Mouse (Mus musculus) gastrocnemius, postnatal 10 days (tissue): ENCODE results near the gene Ccdc27. TPM values are rescaled to one million over a fixed set of nuclear protein-coding genes. Genes with fewer than 3 reads are reported as not detected.

Experiments
- DNase-seq: peaks from one replicate; pipeline ENCODE4 v3.0.0; 2021; ENCODE audit warnings: mixed read lengths
- total RNA-seq, 2 experiments: library from RNA; stranded (reverse); gene quantifications; 2 replicates each; pipeline ENCODE4 v1.2.3; 2021

Gene Ccdc27
- total RNA-seq, 2 experiments from 2014 or later, result not detected

GRCm38 (mm10) chr4:154025641-154026440 is 16.6 kb downstream of the Ccdc27 start, which contains the start of gene Smim1:
Smim1 (minus strand) TSS chr4:154026230.
- DNase-seq, result peak; percentile 71

- no peak for DNase-seq
Observed at GRCm38 (mm10) chr4:154024729-154025521, 17.6 kb downstream of the Ccdc27 start.

DNA sequence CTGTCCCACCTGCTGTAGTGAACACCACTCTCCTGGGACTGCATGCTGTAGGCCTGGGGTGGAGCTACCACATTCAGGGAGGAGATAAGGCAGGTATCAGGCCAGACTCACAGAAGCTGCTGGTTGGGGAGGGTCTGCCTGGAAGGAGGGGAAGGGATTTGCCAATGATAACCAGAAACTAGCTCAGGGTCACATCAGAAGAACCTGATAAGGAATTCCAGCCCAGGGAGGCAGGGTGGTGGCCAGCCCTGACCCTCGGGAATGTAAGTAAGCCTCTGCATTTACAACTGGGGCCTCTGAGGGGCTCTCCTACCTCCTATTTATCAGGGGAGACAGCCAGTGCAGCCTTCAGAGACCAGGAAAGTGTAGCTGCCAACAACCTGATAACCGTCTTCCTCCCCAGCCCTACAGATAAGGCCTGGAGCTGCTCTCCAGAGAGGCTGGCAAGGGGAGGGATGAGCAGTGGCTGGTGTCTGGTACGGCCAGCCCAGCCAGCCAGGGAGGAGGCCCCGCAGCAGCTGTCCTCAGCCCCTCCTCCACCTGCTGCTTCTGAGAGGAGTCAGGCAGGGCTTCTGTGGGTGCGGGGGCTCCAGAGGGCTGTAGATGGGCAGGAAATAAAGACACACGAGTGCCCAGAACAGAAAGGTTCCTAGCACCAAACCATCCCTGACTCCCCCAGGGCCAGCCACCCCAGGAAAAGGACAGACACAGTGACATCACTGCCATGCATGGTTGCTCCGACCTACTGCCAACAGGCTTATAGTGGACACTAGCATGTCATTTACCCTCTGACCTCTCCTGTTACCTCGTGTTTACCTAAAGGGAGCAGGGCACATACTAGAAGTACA is 18.5 kb downstream of the Ccdc27 start:
- DNase-seq, result no peak

- DNase-seq, result no peak
Observed at GRCm38 (mm10) chr4:154022844-154023243, 19.6 kb downstream of the Ccdc27 start.

DNA sequence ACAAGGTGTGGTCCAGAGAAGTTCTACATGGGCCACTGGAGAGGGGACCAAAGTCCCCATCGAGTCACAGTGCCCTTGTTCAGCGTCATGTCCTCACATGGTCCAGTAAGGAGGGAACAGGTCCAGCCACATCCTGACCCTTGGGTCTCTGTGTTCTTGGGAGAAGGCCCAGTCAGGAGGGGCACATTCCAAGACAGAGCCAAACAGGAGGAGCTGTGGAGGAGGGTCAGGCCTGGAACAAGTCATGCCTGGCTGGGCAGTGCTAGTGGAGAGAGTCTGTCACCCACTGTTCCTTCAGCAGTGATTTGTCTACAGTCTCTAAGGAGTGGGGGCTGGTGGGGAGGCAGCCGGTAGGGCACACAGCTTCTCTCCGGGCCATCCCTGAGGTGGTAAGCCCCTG is 20.1 kb downstream of the Ccdc27 start:
- no peak for DNase-seq

DNA sequence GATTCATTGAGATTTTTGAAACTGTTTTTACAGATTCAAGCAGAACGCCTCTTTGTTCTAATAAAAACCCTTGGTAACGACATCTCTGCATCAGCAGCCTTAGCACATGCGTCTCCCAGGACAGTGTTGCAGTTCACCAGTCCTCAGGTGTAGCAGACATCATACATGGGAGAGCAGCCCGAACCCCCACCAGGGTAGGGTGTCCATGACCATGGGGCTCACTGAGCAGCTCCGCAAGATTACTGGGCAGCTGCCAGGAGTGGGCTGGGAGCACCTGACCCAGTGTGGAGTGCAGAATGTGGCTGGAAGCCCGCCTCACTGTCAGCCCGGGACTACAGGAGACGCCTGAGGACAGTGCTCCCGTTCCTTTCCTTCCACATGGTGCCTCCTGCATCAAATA is 21.0 kb downstream of the Ccdc27 start:
- DNase-seq, result no peak

DNA sequence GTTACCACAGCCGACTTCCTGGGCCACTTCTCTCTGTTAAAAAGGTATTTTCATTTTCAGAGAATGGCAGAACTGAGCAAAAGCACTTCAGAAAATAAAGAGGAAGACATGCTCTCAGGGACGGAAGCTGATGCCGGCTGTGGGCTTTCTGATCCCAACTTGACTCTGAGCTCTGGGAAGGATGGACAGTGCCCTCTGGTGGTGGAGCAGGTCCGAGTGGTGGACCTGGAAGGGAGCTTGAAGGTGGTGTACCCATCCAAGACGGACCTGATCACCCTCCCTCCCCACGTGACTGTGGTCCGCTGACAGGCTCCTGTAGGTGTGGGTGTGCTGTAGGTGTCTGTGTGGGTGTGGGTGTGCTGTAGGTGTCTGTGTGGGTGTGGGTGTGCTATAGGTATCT is 22.9 kb downstream of the Ccdc27 start:
- peak; percentile 52 for DNase-seq

GRCm38 (mm10) chr4:154015476-154015875 is 27.0 kb downstream of the Ccdc27 start:
- peak; percentile 40 for DNase-seq

- DNase-seq, result no peak
Observed at GRCm38 (mm10) chr4:154012132-154012882, 30.2 kb downstream of the Ccdc27 start.

DNA sequence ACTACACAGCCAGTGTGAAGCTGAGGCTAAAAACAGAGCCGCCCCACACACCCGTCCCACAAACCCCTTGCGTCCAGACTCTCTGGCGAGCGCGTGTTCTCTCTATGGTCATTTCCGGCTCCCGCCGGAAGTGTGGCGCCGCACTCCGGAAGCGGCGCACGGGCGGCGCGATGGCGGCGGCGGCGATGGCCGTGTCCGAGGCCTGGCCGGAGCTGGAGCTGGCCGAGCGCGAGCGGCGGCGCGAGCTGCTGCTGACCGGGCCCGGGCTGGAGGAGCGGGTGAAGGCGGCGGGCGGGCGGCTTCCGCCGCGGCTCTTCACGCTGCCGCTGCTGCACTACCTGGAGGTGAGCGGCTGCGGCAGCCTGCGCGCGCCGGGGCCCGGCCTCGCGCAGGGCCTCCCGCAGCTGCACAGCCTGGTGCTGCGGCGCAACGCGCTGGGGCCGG is 30.8 kb downstream of the Ccdc27 start, which contains the start of gene Lrrc47:
TSS of gene Lrrc47 (plus strand) at position 86 of the 444 bp plus-strand sequence.
- peak; percentile 75 for DNase-seq

GRCm38 (mm10) chr4:154010907-154011645 is 31.4 kb downstream of the Ccdc27 start:
- DNase-seq, result no peak

GRCm38 (mm10) chr4:154007759-154008158 is 34.7 kb downstream of the Ccdc27 start:
- no peak for DNase-seq

- no peak for DNase-seq
Observed at GRCm38 (mm10) chr4:154006264-154006663, 36.2 kb downstream of the Ccdc27 start.

DNA sequence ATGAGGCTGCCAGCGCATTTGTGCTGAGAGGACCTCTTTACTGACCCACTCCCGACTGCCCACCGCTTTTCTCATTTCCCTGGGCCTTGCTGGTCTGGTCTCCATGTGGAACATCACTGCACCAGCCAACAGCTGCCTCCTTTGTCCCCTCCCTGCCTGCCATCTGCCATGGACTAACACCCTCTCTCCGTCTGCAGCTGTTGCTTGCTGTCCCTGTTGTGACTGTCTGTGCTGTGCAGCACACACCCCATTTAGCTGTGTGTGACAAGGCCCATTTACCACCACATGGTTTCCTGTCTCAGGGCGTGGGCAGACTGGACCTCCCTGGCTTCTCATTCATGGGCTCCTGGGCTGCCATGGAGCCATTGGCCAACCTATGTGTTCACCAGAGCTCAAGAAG is 37.0 kb downstream of the Ccdc27 start:
- no peak for DNase-seq

DNA sequence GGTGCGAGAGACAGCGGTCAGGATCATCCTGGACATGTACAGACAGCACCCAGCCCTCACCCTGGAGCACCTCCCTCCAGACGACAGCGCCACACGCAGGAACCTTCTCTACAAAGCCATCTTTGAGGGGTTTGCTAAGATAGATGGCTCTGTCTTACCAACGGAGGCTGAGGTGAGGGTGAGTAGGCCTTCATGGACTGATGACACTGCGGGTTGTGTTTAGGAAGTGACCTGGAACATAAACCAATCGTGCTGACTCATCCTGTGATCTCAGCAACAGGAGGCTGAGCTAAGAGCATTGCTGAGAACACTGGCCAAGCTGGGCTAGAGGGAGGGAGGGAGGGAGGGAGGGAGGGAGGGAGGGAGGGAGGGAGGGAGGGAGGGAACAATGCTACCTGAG is 49.0 kb downstream of the Ccdc27 start:
- DNase-seq, result no peak

DNA sequence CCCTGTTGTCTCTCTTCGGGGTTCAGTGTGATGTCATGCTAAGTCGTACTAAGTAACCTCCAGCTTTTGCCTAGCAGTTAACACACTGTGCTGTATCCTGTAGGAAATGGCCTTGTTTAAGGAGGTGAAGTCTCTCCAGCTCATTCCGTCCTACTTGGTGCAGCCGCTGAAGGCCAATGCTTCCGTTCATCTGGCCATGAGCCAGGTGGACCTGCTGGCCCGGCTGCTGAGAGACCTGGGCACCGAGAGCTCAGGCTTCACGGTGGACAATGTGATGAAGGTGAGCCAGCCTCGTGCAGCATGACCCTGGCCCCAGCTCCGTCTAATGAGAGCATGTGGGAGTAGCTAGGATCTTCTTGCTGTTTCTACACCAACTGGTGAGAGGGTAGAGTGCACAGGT is 49.8 kb downstream of the Ccdc27 start:
- no peak for DNase-seq

DNA sequence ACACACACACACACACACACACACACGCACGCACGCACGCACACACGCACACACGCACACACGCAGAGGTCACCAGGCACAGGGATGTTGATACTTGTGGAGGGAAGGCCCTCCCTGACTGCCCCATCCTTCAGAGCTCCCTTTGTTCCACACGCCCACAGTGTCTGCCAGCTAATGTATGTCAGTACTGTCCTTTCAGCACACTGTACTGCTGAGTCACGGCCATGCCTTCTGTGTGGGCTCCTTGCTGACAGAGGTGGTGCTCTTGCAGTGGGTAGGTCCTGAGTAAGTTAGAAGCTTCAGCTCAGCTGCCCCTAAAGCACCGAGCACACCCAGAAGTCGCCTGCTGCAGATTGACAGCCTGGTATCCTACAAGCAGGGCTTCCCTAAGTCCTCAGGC is 62.0 kb downstream of the Ccdc27 start:
- DNase-seq, result no peak

GRCm38 (mm10) chr4:153979243-153979642 is 63.2 kb downstream of the Ccdc27 start:
- DNase-seq, result no peak
